Mouse (Mus musculus) ES-Bruce4 (cell line): ENCODE measurements around the gene Pgap3. TPM values are rescaled to one million over a fixed set of nuclear protein-coding genes. Genes with fewer than 3 reads are reported as not detected.

Experiments
- H3K27ac ChIP-seq: 2 replicates; pipeline ENCODE4 v1.5.1; 2012; ENCODE audit warnings: low read length, inconsistent platforms; ENCODE audit not compliant: insufficient read depth
- H3K27me3 ChIP-seq: 2 replicates; pipeline ENCODE4 v1.6.1; 2012; ENCODE audit warnings: mild to moderate bottlenecking, low read length, inconsistent platforms; ENCODE audit not compliant: control insufficient read depth, poor library complexity, insufficient read depth, severe bottlenecking
- H3K36me3 ChIP-seq: 2 replicates; pipeline ENCODE4 v1.6.1; 2012; ENCODE audit warnings: inconsistent platforms, mild to moderate bottlenecking, low read length, moderate library complexity; ENCODE audit not compliant: control insufficient read depth, poor library complexity, insufficient read depth, severe bottlenecking
- H3K4me1 ChIP-seq: one replicate; pipeline ENCODE4 v1.8.1; 2011; ENCODE audit warnings: low read length; ENCODE audit not compliant: control insufficient read depth, insufficient read depth
- H3K4me3 ChIP-seq: 2 replicates; pipeline ENCODE4 v1.5.1; 2011; ENCODE audit warnings: low read depth, mild to moderate bottlenecking, low read length
- H3K9ac ChIP-seq: 2 replicates; pipeline ENCODE4 v1.6.1; 2012; ENCODE audit warnings: low read depth, mild to moderate bottlenecking, inconsistent platforms; ENCODE audit not compliant: poor library complexity, severe bottlenecking
- H3K9me3 ChIP-seq: replicated peaks from 2 replicates; pipeline ENCODE4 v1.6.1; 2012; ENCODE audit warnings: mild to moderate bottlenecking, low read length, inconsistent platforms; ENCODE audit not compliant: control insufficient read depth, poor library complexity, insufficient read depth, severe bottlenecking
- CTCF ChIP-seq: IDR thresholded peaks from one replicate; pipeline ENCODE4 v1.8.1; 2011; ENCODE audit warnings: low read depth, low read length
- EP300 ChIP-seq: IDR thresholded peaks from 2 replicates; pipeline ENCODE4 v1.6.1; 2011; ENCODE audit warnings: low read depth, low read length; ENCODE audit not compliant: insufficient read depth
- POLR2A ChIP-seq: IDR thresholded peaks from one replicate; pipeline ENCODE4 v1.8.1; 2011; ENCODE audit warnings: low read length; ENCODE audit not compliant: insufficient read depth
- polyA plus RNA-seq: library from polyadenylated mRNA; stranded (reverse); fragments of >200 nt; gene quantifications from 2 replicates; pipeline ENCODE4 v1.2.4, GENCODE M21; 2011; ENCODE audit warnings: low read depth; ENCODE audit not compliant: missing spikeins, insufficient read depth, insufficient read length

Pgap3 gene
- polyA plus RNA-seq, 1 experiment, result 5.0 TPM

DNA sequence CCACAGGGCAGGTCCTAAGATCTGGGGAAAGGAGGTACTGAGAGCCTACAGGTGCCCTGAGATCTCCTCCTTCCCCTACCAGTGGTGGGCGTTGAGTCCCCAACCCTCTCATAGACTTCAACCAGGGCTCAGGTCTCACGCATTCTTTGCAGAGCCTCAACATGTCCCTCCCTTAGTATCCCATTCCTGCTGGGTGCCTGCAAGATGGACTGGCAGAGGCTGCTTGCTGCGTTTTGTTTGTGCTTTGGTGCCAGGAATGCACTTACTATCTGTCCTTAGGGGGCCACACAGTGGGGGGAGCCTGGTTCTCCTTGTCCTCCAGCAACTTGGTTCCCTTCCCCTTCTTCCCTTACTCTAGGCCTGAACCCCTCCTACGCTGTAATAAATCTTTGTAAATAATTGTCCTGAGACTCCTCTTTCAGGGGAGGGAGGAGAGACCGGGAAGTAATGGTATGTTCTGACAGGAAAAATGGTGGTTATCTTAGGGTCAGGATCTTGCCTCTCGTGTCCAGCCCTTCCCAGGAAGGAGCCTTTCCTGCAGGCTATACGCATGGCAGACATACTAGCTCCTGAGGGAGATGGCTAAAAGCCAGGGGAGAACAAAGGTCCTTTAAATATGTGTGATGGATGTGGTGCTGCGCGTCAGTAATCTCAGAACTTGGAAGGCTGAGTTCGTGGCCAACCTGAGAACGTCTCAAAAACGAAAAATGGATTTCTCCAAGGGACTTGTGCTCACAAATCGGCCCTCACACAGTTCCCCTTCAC is 42.7 kb downstream of the Pgap3 start:
- Histone ChIP-seq H3K27ac (no peak overlapping the region), H3K9ac (peak overlapping the region; percentile 51), H3K27me3 (no peaks in the 10 kb centered on the region), H3K4me1 (peaks cover 4% of the 10 kb centered on the region), H3K4me3 (peak overlapping the region; percentile 80), H3K9me3 (no peaks in the 10 kb centered on the region), H3K36me3 (no peaks in the 10 kb centered on the region)
- TF ChIP-seq EP300, result no peak
- TF ChIP-seq POLR2A, result no peak

- peaks cover 4% of the 10 kb centered on the region for H3K4me1 ChIP-seq
- no peak for TF ChIP-seq POLR2A
- TF ChIP-seq EP300, result no peak
- no peak for TF ChIP-seq CTCF
- H3K27me3 ChIP-seq, result no peaks in the 10 kb centered on the region
- H3K27ac ChIP-seq, result no peak overlapping the region
- H3K36me3 ChIP-seq, result no peaks in the 10 kb centered on the region
- H3K9ac ChIP-seq, result no peak overlapping the region
- no peak overlapping the region for H3K4me3 ChIP-seq
- no peaks in the 10 kb centered on the region for H3K9me3 ChIP-seq
Observed at GRCm38 (mm10) chr11:98356625-98357394, 43.5 kb downstream of the Pgap3 start.

- Histone ChIP-seq H3K4me1 (peaks cover 4% of the 10 kb centered on the region), H3K27me3 (no peaks in the 10 kb centered on the region), H3K9ac (no peak overlapping the region), H3K9me3 (no peaks in the 10 kb centered on the region), H3K4me3 (no peak overlapping the region), H3K27ac (no peak overlapping the region), H3K36me3 (no peaks in the 10 kb centered on the region)
- TF ChIP-seq POLR2A, result no peak
- peak; percentile 70 for TF ChIP-seq CTCF
Observed at GRCm38 (mm10) chr11:98355732-98356299, 44.5 kb downstream of the Pgap3 start.

DNA sequence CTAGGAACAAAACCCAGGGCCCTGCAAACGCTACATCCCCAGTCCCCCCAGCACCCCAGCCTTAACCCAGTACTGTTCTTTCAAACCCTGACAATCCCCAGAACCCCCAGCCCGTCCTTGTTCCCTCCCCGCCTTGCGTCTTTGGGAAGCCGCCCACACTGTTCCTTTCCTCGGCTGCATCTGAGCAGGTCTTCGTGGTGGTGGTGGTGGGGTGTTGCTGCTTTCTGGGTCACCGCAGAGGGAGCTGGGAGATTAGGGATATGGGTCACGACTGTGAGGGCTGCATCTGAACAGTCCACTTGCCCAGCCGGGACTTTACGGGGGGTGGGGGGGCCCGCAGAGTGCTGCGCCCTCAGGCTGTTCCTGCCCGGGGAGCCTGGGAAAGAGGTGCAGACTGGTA is 45.8 kb downstream of the Pgap3 start:
- Histone ChIP-seq H3K4me3 (no peak overlapping the region), H3K27ac (no peak overlapping the region), H3K36me3 (no peaks in the 10 kb centered on the region), H3K27me3 (no peaks in the 10 kb centered on the region; the same call in none of the 2 replicates), H3K9ac (no peak overlapping the region), H3K9me3 (no peaks in the 10 kb centered on the region), H3K4me1 (peaks cover 4% of the 10 kb centered on the region)
- no peak for TF ChIP-seq POLR2A
- no peak for TF ChIP-seq EP300
- TF ChIP-seq CTCF, result no peak

DNA sequence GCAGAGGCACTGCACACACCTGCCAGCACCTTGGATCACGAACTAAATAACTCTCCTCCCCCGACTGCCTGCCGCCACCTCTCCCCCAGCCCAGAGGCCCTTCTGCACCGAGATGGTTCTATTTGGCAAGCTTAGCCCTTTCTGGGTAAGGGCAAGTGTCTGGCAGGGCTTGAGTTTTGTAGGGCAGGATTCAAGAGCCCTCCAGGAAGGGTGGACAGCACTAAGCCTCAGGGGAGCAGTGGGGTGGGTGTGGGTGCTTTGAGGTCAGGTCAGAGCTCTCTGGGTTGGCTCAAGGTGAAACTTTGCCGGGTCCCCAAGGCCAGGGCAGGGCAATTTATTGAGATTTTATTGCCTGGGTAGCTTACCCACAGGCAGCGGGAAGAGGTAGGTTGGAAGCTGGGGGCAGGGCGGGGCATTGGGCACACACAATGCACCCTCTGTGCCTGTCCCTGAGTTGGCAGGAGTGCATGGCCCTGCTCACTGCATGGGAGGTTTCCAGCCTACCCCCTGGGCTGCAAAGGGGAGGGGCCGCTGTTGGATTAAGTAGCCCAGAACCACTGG is 46.6 kb downstream of the Pgap3 start:
- Histone ChIP-seq H3K27me3 (peaks cover 3% of the 10 kb centered on the region), H3K36me3 (no peaks in the 10 kb centered on the region), H3K4me3 (no peak overlapping the region), H3K4me1 (peaks cover 3% of the 10 kb centered on the region), H3K27ac (no peak overlapping the region), H3K9me3 (no peaks in the 10 kb centered on the region), H3K9ac (no peak overlapping the region)
- TF ChIP-seq CTCF (no peak), EP300 (no peak), POLR2A (no peak)
